Mouse (Mus musculus) heart, adult 10 weeks (tissue): ENCODE data around the gene 1700029H14Rik. TPM values are rescaled to one million over a fixed set of nuclear protein-coding genes. Genes with fewer than 3 reads are reported as not detected.

Experiments
- polyA plus RNA-seq: library from polyadenylated mRNA; stranded (reverse); fragments of 350-450 nt; fragmentation: Illumina TruSeq; extraction: RNeasy Lipid Tissue Mini Kit (QIAGEN cat#74804); gene quantifications from one replicate; pipeline ENCODE4 v1.2.3, GENCODE M21; 2014; ENCODE audit warnings: low read depth, low replicate concordance

The 1700029H14Rik gene
- polyA plus RNA-seq, result not detected

DNA sequence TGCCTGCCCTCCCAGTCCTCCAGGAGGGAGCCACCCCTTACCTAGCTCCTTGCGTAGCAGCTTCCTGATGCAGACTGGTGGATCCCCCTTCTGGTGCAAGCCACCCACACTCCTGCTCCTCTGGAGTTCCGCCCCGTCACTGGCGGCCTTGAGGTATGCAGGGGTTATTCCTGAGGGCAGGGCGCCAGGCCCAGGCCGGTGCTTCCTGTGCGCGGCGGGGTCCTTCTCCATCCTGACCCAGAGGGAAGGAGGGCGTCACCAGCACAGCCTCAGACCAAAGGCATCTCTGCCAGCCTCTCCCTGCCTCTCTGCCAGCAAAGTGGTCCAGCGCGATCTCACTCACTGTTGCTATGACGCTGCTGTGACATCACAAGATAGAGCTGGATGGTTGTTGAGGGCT is at the start of gene 1700029H14Rik:
Gene 1700029H14Rik, minus strand, starts transcription at position 344 of the 400 bp plus-strand sequence.

Other genes starting within 250 kb of the 1700029H14Rik start
- gene Tfdp1, start 223.7 kb downstream of the 1700029H14Rik start, polyA plus RNA-seq, result 29.3 TPM
- not detected for gene Atp4b, start 165.6 kb downstream of the 1700029H14Rik start, polyA plus RNA-seq
- not detected for gene Grk1, start 157.4 kb downstream of the 1700029H14Rik start, polyA plus RNA-seq
- gene Tmem255b, start 127.3 kb downstream of the 1700029H14Rik start, polyA plus RNA-seq, result 7.2 TPM
- 130 TPM for gene Gas6, start 68.0 kb downstream of the 1700029H14Rik start, polyA plus RNA-seq
- 14.3 TPM for gene Rasa3, start 115.1 kb upstream of the 1700029H14Rik start, polyA plus RNA-seq
- gene Cfap97d2, start 143.4 kb upstream of the 1700029H14Rik start, polyA plus RNA-seq, result not detected
- gene Cdc16, start 195.2 kb upstream of the 1700029H14Rik start, polyA plus RNA-seq, result 34.0 TPM
- 12.5 TPM for gene Upf3a, start 223.2 kb upstream of the 1700029H14Rik start, polyA plus RNA-seq